Mouse (Mus musculus) adrenal gland, postnatal 4 days (tissue): ENCODE results near the gene Sytl3. TPM values are rescaled to one million over a fixed set of nuclear protein-coding genes. Genes with fewer than 3 reads are reported as not detected.
"Not testable (repeated sequence)": the region's sequence is repeated elsewhere in the genome, so short reads cannot be mapped to it uniquely, and the experiment has no call there.

Source experiments
- DNase-seq, 2 experiments: peaks; one replicate each; pipeline ENCODE4 v3.0.0; 2021 to 2022; ENCODE audit warnings: low spot score in 2 of 2, mixed read lengths in 2 of 2
- total RNA-seq, 2 experiments: library from RNA; stranded (reverse); gene quantifications; 2 replicates each; pipeline ENCODE4 v1.2.3; 2021

The Sytl3 gene
- total RNA-seq, 2 experiments from 2014 or later = 0.68 to 0.73 TPM

DNA sequence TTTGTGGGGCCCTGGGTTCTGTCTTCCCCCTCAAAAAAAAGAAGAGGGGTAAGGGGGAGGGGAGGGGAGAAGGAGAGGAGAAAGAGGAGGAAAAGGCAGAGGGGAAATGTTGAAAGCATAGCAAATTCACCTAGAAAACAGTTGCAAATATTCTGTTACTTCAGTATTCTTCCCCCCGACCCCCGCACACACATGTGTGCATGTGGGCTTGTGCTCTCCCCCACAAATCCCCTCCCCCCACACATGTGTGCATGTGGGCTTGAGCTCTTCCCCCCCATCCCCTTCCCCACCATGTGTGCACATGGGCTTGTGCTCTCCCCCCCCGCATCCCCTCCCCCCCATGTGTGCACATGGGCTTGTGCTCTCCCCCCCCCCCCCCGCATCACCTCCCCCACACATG lies 30.5 kb downstream of the Sytl3 start:
- DNase-seq = not testable (repeated sequence)

DNA sequence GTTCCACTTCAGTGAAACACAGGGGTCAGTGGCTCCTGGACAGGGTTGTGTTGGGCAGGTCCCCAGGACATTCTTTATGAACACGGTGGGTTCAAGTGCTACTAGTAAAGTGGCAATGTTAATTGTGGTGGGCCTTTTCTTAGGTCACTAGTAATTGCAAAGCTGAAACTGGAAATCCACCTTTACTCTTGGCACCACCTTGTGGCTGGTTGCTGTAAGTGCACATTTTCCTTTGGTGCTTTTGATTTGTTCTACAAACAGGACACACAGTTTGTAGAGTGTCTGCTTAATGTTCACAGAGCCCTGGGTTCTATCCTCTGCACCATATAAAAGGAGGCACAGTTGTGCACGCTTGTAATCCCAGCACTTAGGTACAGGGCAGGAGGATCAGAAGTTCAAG lies 32.7 kb downstream of the Sytl3 start:
- peak; percentile 72 to 74 for DNase-seq

DNA sequence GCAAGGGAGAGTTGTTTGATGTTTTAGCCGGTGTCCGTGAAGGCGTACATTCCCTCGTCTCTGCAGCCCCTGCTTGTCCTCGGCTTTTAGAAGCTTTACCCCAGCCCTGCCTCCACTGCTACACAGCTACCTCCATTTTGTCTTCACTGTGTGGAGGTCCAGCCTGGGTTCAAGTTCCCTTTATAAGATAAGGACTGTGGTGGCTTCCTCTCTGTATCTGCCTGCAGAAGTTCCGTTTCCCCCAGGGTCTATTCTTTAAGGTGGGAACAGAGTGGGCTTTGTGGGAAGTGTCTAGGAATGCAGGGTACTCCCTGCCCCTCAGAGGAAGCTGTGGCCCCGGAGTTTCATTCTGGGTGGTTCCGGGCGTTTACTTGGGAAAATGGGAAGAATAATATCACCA lies 36.8 kb downstream of the Sytl3 start:
- not testable (repeated sequence) for DNase-seq

DNA sequence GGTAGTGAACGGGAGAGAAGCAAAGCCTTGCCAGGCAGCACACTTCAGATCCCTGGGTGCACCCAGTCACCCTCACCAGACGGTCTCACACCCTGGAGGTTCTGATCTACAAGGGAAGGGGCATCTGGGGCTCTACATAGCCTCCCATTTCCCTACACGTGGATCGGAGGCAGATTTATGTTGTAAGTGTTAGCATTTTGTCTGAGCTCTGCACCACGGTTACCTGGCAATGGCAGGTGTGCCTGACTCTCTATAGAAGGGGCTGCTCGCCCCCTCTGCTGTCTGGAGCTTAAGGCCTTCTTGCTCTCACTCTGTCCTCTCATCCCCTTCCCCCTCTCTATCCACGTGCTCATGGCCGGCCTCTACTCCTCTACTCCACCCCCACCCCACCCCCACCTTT lies 37.6 kb downstream of the Sytl3 start:
- not testable (repeated sequence) for DNase-seq

DNA sequence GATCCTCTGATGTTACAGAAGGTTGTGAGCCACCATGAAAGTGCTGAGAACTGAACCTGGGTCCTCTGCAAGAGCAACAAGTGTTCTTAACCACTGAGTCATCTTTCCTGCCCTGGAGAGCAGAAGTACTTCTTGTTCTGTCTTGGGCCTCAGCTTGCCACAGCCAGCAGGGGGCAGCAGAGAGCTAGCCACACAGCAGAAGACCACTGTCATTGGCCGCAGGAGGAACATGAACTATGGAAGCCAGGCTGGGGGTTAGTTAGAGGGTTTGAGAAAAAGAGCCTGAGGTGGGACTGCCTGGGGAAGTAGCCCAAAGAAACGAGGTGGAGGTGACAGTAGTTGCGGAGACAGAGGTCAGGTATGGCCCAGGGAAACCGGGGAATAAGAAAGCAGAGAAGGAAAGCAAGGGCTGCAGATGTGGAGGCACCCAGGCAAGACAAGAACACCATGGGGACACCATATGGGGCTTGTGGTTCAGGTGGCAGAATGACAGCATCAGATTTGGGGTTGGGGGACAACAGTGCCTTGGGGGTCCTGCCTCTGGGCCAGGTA lies 38.4 kb downstream of the Sytl3 start:
- DNase-seq = not testable (repeated sequence)

DNA sequence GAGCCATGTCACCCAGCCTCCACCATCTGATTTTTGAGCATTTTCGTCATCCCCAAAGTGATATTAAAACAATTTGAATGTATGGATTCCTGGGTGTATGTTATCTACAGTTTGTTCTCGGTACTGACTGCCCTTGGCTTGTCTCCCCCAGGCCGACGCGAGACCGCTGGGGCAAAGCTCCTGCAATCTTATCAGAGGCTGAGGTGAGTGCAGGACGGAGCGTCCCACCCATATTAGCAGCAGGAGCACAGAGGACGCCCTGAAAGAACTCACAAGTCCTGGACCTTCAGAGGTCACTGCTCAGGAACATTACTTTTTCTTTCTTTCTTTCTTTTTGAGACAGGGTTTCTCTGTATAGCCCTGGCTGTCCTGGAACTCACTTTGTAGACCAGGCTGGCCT lies 40.6 kb downstream of the Sytl3 start:
- DNase-seq = not testable (repeated sequence)

DNA sequence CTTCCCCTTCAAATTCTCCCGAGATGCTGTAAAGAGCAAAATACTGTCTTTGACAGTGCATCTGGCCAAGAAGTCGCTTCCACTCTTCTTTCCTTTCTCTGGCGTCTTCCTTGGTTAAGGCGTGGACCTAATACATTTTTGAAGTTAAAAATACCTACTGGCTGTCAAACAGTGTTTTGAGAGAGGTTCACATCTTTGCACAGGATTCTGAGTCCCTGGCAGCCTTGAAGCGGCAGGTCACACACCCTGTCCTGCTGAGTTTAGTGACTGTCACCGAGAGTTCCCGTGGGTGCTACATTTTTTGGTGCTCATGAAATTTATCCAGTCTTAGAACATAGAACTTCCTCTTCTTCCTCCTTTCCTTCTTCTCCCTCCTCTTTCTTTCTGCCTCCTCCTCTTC lies 41.2 kb downstream of the Sytl3 start:
- not testable (repeated sequence) for DNase-seq

DNA sequence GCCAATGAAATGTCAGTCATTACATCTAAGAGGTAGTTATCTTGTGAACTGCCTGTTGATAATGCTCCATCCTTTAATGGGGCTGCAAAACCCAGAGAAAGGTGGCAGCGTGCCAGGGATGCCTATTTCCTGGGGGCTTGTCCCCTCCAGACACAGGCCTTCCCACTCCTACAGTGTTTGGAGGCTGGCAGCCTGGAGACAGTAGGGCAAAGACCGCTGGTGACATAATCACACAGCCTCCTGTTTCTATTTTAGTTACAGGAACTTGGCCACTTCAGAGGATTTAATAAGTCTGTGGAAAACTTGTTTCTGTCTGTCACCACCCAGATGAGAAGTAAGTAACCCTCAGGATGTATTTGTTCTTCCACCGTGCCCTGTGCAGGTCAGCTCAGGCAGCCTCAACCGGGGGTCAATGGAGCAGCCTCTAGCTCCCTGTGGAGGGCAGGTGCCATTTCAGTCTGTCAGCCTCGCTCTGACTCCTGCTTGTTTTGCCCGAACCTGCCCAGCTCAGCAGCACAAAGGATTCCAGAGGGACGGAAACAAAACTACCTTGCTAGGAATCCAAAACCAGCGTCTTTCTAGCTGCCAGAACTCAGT lies 43.8 kb downstream of the Sytl3 start:
- not testable (repeated sequence) for DNase-seq

DNA sequence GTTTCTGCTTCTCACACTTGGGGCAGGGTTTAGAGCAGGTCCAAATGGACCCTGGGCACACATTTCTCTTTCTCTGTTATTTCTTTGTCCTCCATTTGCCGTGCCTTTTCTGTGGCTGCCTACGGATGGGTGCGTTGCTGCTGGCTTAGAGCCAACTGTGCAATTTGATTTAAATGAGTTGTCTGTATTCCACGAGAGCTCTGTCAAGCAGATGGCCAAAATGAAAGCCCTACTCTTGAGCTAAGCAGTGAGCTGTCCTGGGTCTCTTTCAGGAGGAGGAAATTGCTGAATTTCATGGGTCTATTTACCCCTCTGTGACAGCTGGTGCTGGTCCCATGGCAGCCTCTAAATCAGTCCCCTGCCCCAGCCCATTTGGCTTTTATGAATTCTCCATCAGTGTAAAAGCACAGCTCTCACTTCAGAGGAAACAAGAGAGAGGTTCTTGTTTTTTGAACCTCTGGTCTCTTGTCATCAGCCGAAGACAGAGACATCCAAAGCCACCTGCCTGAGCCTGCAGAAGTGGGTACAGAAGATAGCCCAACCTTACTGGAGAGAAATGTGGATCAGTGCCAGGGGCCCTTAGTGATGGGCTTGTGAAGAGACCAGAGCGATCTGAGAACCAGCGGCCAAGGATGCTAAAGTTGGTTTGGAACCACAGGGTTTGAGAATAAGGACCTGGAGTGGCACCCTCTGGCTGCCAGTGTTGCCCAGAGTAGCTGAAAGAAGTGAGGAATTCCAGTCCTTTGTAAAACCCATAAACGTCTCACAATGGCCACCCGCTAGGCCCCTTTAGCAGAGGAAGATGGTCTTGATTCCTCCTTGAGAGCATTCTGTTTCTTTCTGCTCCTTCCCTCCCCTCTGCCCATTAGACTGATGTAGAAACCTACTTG lies 44.7 kb downstream of the Sytl3 start:
- DNase-seq = not testable (repeated sequence)

DNA sequence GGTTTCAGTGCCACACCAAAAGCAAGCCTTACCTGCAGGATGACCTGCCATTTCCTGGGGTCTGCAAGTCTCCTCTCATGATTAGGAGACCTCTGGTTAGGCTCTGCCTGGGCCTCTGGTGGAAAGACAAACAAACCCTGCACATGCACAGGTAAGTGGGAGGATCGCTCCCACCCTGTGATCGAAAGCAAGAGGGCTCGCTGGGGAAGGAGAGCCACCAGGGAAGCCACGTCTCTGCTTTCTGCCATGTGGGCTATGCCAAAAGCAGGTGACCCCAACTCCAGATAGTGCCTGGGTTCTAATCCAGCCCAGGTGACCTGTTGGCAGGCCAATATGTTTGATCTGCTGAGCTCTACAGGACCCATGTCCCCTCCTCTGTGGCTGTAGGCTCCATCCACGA lies 47.6 kb downstream of the Sytl3 start:
- DNase-seq = not testable (repeated sequence)

DNA sequence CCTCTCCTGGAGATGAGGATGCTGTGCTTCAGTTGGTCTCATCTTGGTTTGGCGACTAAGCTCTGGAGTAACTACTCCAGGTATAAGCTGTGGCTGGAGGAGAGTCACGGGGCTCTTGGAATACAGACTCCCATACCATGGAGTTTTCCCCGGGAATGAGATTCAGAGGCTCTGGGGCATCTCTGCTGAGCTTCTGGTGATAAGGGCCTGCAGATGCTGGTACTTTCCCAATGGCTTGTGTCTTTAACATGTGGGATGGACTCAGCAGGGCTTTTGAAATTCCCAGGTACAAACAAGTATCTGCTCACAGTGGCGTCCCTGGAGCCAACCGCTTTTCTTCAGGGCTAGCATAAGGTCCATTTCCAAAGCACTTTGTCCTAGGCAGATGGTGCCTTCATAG lies 48.5 kb downstream of the Sytl3 start:
- not testable (repeated sequence) for DNase-seq

DNA sequence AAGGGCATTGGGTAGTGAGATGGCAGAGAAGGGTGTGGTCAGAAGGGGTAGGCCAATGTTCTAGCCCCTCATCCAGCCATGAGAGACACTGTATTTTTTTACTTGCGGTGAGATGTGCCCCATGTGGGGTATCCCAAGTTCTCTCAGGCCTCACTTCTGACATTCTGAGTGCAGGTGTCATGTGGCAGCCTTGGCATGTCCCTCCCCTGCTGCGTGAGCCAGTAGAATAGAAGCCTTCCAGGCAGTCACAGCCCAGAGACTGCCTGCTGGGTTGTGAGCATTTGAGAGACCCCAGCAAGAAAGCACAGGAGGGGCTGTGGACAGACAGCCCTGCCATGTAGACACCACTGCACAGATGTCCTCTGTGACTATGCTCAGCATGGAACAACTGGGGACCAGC lies 49.3 kb downstream of the Sytl3 start:
- DNase-seq = not testable (repeated sequence)

DNA sequence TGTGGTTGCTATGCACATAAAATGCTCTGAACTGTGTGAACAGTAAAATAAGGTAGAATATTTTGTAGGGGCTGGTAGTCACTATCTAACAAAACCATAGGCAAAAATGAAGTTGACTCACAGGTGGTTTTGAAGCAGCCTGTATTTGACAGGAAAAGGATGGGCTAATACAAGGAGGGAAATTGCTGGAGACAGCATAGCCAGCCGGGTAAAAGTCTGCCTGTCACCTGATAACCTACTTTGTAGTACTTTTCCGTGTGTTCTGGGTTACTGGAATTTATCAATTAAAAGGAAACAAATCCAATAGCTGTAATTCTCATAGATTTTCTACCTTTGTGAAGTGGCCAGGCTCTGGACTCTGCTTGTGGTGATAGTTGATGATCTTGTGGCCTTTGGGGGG lies 54.6 kb downstream of the Sytl3 start:
- not testable (repeated sequence) for DNase-seq

DNA sequence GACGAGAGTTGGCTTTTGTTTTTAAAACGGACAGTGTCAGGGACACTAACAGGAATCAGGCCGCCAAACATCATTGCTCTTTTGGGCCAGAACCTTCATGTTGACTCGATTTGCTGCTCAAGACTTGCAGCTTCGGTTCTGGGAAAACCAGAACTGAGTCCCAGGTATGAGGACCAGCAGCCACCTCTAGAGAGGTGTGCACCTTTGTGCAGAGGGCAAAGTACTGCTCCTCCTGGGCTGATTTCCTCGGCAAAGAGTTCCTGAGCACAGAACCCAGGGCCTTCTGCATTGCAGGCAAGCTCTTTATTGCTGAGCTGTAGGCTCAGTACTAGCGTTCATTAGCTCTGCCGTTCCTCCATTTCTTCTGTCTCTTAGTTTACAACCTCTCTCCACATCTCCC lies 55.1 kb downstream of the Sytl3 start:
- not testable (repeated sequence) for DNase-seq

DNA sequence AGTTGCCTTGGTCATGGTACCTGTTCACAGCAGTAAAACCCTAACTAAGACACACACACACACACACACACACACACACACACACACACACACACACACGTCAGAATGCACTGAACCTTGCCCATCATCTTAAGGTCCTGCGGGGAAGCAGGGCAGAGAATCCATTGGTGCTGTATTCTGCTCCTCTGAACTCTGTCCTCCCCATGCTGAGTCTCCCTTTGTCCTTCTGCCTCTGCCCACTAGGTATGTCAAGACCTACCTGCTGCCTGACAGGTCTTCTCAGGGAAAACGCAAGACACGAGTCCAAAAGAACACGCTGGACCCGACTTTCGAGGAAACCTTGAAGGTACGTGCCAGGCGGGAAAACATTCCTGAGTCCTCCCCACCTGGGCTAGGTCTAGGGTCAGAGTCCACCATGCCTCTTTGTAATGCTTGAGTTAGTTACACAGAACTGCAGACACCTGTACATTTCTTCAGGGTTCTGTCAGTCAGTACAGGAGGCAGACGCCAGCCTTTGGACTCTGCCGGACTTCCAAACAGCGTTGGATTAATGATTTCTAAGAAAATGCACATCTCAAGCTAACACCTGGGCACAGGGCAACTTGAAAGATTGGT lies 69.2 kb downstream of the Sytl3 start:
- no peak for DNase-seq

DNA sequence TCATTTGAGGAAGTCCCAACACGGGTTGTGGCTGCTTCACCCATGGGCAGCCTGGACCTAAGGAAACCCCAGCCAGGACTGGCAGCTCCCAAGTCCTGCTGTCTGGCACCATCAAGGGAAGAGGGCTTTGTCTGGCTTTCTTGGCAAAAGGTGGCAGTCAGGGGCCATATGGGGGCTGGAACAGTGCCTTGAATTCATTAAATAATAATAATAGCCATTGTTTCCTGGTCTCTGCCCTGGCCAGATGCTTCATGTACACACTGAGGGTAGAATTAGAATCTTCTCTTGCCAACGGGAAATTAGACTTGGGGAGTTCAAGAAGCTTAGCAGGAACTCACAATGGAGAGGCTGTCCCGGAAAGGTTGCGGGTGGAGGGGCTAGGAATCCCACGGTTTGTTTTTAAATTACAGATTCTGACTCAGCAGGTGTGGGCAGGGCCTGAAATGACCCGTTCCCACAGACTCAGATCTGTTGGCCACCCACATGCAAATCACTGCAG lies 70.4 kb downstream of the Sytl3 start:
- no peak for DNase-seq

DNA sequence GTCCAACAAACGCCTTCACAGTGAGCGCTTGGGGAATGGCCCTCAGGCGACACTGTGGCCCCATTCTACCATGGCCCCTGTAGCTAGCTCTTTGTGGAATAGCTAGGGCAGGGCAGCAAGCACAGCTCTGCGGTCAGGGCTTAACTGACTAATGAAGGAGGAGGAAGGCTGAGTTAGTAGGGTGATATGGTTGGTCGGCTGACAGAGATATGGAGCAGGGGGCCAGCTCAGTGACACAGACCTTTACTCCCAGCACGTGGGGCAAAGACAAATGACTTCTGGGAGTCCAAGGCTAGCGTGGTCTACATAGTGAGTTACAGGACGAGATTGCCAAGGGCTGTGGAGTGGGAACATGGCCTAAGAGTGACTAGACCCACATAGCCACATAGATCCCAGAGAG lies 72.2 kb downstream of the Sytl3 start:
- no peak for DNase-seq

DNA sequence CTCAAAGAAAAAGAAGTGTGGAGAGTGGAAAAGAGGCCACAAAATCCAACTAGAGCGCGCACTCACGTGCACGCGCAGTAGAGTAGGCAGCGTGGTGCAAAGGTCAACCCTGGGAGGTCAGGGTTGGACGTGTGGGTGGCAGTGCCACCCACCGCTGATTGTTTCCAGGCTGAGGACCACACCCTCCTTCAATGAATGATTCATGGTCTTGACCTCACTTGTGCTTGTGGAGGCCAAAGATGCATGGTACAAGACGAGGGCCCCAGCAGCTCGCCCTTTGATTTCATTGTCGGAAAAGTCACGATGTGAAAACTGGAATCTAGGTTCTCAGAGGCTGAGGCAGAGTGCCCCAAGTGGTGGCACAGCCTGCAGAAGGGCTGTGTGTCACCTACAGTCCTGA lies 72.7 kb downstream of the Sytl3 start:
- no peak for DNase-seq

DNA sequence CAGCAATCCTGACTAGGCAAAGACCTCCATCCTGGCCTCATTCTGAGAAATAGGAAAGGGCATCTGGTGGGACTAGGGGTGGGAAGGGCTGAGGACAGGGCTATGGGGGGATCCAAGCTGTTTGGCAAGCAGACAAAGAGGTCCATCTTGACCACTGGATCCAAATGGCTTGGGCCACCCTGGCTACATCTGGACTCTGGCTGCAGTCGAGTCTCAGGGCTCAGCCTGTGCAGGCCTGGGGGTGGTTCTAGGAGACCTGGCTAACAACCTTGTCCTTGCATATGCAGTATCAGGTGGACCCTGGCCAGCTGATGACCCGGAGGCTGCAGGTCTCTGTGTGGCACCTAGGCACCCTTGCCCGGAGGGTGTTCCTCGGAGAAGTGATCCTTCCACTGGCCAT lies 73.8 kb downstream of the Sytl3 start:
- DNase-seq = no peak

DNA sequence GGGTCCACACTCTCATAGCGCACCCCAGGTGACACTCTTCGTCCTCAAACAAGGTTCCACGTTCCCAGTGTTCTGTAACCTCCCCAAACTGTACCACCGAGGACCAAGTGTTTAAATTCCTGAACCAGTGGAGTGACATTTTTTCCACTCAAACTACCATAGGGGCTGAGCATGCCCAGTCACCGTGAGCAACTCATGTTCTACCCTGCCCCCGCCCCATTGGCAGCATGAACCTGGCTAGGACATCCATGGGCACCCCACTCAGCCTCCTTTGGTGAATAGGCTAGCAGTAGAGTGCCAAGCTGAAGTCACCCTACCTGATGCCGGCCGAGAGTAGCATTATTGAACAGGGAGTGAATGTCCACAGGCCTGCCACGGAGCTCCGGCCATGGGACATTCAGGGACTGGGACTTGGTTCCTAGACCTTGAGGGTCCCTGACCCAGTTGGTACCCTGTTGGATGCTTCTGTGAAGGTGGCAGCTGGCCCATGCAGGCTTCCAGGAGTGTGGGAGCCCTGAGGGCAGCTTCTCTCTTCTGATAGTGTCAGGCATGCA lies 74.5 kb downstream of the Sytl3 start:
- no peak for DNase-seq

DNA sequence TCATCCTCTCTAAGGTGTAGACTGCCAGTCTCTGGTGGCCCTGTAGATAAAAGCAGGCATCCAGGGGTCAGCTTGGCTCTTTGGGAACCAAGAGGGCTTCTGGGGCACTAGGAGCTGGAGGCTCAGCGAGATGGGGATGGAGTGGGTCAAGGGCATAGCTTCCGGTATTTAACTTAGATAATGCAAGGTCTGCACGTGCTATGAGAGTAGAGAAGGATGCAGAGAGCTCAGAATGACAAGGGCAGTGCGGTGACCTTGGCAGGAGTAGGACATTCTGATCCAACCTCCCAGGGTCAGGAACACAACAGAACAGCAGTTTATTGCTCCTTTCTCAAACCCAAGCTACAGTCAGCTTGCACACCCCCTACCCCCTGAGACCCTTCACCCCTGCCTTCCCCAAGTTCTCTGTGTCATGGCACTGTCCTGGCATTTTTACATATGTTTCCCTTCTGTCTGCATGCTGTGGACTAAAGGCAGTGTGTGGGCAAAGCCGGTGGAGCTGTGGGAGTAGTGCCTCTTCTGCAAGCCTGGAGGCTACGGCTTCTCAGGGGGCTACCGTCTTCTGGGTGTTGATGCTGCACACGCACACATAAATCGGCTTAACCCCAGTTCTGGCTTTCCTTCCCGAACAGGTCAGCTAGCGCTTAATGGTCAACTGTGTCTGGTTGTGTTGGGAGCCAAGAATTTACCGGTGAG lies 76.0 kb downstream of the Sytl3 start:
- no peak for DNase-seq
